Mouse (Mus musculus) brain, embryonic 14.5 days (tissue): ENCODE results near the gene Nutf2-ps1.

Experiments
- CTCF ChIP-seq: fragments of 200-500 bp; IDR thresholded peaks from 2 replicates; pipeline ENCODE4 v1.5.1; 2012; ENCODE audit warnings: inconsistent platforms, mild to moderate bottlenecking, moderate library complexity, borderline replicate concordance; ENCODE audit not compliant: insufficient read depth, insufficient read length; ENCODE audit errors: extremely low read depth
- POLR2A ChIP-seq: fragments of 200-500 bp; IDR thresholded peaks from 2 replicates; pipeline ENCODE4 v1.6.1; 2012; ENCODE audit warnings: mild to moderate bottlenecking, inconsistent platforms, borderline replicate concordance; ENCODE audit not compliant: poor library complexity, insufficient read depth, insufficient read length, severe bottlenecking; ENCODE audit errors: extremely low read depth

- peak; percentile 87 for TF ChIP-seq CTCF
- TF ChIP-seq POLR2A, result peak; percentile 95
Observed at GRCm38 (mm10) chr19:53599757-53600539, 11.1 kb upstream of the Nutf2-ps1 start, which contains the start of gene Smc3.
